Mouse (Mus musculus) embryonic facial prominence, embryonic 12.5 days (tissue): ENCODE data around the gene Chac1. TPM values are rescaled to one million over a fixed set of nuclear protein-coding genes. Genes with fewer than 3 reads are reported as not detected.

Source experiments
- ATAC-seq: fragments of 200-750 bp; cut with Nextera tagmentation; 2 replicates; pipeline ENCODE4 v1.8.0; 2017; ENCODE audit not compliant: insufficient number of reproducible peaks, insufficient read depth, low FRiP score, low TSS enrichment
- H3K27ac ChIP-seq: fragments of 300-500 bp; sonication (generic); 2 replicates; pipeline ENCODE4 v1.5.1; 2016; ENCODE audit warnings: mild to moderate bottlenecking
- H3K27me3 ChIP-seq: fragments of 300-500 bp; sonication (generic); 2 replicates; pipeline ENCODE4 v1.6.1; 2016; ENCODE audit warnings: mild to moderate bottlenecking, moderate library complexity
- H3K36me3 ChIP-seq: fragments of 300-500 bp; sonication (generic); 2 replicates; pipeline ENCODE4 v1.6.1; 2016; ENCODE audit warnings: mild to moderate bottlenecking
- H3K4me1 ChIP-seq: fragments of 300-500 bp; sonication (generic); 2 replicates; pipeline ENCODE4 v1.6.1; 2016
- H3K4me2 ChIP-seq: fragments of 300-500 bp; sonication (generic); replicated peaks from 2 replicates; pipeline ENCODE4 v1.6.1; 2016; ENCODE audit warnings: mild to moderate bottlenecking, moderate library complexity
- H3K4me3 ChIP-seq: fragments of 300-500 bp; sonication (generic); 2 replicates; pipeline ENCODE4 v1.5.1; 2016; ENCODE audit warnings: mild to moderate bottlenecking
- H3K9ac ChIP-seq: fragments of 300-500 bp; sonication (generic); 2 replicates; pipeline ENCODE4 v1.6.1; 2016; ENCODE audit warnings: mild to moderate bottlenecking, moderate library complexity
- H3K9me3 ChIP-seq: fragments of 300-500 bp; sonication (generic); 2 replicates; pipeline ENCODE4 v1.6.1; 2016; ENCODE audit warnings: mild to moderate bottlenecking, moderate library complexity
- WGBS: fragments of 180-500 bp; shearing (Covaris S2); methylation state at CpG from one replicate; pipeline ENCODE4 v1.1.7; 2016; 5-methylcytosine and 5-hydroxymethylcytosine counted together
- polyA plus RNA-seq: library from polyadenylated mRNA; unstranded; fragments of >200 nt; fragmentation: Nextera tagmentation; extraction: Ambion mirVana; gene quantifications from 2 replicates; pipeline ENCODE4 v1.2.1, GENCODE M21; 2016

Chac1 gene
- polyA plus RNA-seq, 1 experiment from 2014 or later: 0.79 TPM

GRCm38 (mm10) chr2:119355089-119355488, 4.1 kb downstream of the Chac1 start:
- H3K27me3 ChIP-seq: peaks cover 23% of the 10 kb centered on the region
- peaks cover 4% of the 10 kb centered on the region; the same call in 1 of the 2 replicates for H3K4me1 ChIP-seq
- no peaks in the 10 kb centered on the region for H3K36me3 ChIP-seq
- H3K4me2 ChIP-seq: no peak overlapping the region
- 91% methylated on average over 3 of the region's 3 CpGs for WGBS
- no peak overlapping the region for H3K4me3 ChIP-seq
- H3K9ac ChIP-seq: no peak overlapping the region
- no peak overlapping the region for H3K27ac ChIP-seq
- no peak for ATAC-seq
- H3K9me3 ChIP-seq: no peaks in the 10 kb centered on the region

DNA sequence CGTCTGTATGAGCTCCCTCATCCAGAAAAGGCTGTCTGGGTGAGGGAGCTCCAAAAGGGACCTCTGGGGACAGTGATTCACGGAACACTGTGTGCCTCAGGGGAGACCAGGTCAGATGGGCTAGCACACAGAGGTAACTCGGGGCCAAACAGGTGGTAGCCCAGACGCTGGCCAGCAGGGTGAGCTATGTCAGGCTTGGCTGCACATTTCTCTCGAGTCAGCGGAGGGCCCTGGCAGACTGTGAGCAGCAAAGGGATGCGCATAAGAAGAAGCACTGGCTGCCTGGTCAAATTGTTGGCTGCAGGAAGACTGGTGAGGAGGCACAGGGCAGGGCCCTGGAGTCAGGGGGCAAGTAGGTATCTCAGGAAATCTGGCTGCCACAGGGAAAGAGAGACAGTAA, 4.6 kb downstream of the Chac1 start:
- WGBS: 28% methylated on average over 7 of the region's 7 CpGs
- Histone ChIP-seq H3K4me1 (peaks cover 4% of the 10 kb centered on the region; the same call in 1 of the 2 replicates), H3K36me3 (no peaks in the 10 kb centered on the region), H3K27ac (no peak overlapping the region), H3K4me3 (no peak overlapping the region), H3K9me3 (no peaks in the 10 kb centered on the region), H3K9ac (no peak overlapping the region), H3K27me3 (peaks cover 17% of the 10 kb centered on the region), H3K4me2 (no peak overlapping the region)
- no peak for ATAC-seq

DNA sequence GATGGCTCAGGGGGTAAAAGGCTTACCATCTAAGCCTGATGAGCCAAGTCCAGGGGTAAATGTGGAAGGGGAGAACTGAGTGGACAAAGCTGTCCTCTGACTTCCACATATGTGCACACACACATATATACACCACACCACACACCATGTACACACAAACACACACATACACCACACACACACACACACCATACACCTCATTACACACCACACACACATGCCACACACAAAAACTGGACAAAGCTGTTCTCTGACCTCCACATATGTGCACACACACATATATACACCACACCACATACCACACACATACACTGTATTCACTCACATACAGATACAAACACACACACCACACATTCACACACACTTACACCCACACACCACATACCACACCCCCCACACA, 5.3 kb downstream of the Chac1 start:
- ATAC-seq: no peak
- no peak overlapping the region for H3K4me2 ChIP-seq
- peaks cover 2% of the 10 kb centered on the region; the same call in 1 of the 2 replicates for H3K4me1 ChIP-seq
- H3K4me3 ChIP-seq: no peak overlapping the region
- H3K27me3 ChIP-seq: peaks cover 11% of the 10 kb centered on the region
- H3K36me3 ChIP-seq: no peaks in the 10 kb centered on the region
- no peaks in the 10 kb centered on the region for H3K9me3 ChIP-seq
- no peak overlapping the region for H3K27ac ChIP-seq
- H3K9ac ChIP-seq: no peak overlapping the region

- Histone ChIP-seq H3K36me3 (no peaks in the 10 kb centered on the region), H3K9me3 (peaks cover 2% of the 10 kb centered on the region; the same call in 1 of the 2 replicates), H3K4me3 (no peak overlapping the region), H3K27ac (no peak overlapping the region), H3K4me2 (no peak overlapping the region), H3K9ac (no peak overlapping the region), H3K27me3 (peaks cover 6% of the 10 kb centered on the region), H3K4me1 (no peaks in the 10 kb centered on the region)
- no peak for ATAC-seq
- 93% methylated on average over 5 of the region's 5 CpGs for WGBS
These were observed 5.8 kb downstream of the Chac1 start for GRCm38 (mm10) chr2:119356805-119357204.

DNA sequence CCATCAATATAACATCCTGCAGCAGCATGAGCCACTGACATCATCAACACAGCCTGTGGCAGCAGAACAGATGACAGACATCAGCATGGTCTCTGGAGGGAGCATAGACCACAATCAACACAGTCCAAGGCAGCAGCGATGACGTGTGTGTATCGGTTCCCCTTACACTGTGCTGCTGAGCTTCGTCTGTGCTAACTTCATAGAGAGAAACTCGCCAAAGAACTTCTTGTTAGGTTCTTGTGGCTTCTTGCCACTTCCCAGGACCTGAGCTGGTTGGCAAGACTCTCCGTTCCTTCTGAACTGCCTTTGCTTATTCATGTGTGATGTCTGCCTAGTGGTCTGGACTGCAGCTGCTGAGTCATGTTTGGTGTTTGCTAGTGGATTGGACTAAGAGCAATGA, 7.2 kb downstream of the Chac1 start:
- Histone ChIP-seq H3K4me1 (no peaks in the 10 kb centered on the region), H3K4me2 (no peak overlapping the region), H3K36me3 (no peaks in the 10 kb centered on the region), H3K27me3 (no peaks in the 10 kb centered on the region), H3K9me3 (peaks cover 4% of the 10 kb centered on the region; the same call in 1 of the 2 replicates), H3K27ac (no peak overlapping the region), H3K9ac (no peak overlapping the region), H3K4me3 (no peak overlapping the region)
- WGBS: 86% methylated on average over 6 of the region's 6 CpGs
- no peak for ATAC-seq

DNA sequence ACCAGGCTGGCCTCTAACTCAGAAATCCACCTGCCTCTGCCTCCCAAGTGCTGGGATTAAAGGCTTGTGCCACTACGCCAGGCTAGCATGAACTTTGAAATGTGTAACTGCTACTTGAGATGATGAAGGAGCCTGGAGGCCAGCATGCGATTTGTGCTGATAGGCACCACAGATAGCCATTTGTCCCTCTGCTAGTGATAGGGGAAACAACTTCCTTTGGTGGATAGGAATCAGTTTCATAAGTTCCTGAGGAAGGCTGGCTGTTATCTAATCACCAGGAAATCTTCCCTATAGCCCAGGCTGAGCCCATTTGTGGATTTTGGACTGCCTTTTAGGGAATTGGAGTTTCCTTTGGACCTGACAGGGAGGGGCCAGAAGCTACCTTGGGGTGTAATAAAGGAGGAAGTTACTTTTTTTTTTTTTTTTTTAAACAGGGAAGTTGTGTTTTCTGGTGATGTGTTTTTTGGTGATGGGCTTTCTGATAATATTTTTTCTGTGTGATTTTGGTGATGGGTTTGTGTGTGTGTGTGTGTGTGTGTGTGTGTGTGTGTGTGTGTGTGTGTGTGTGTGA, 8.8 kb downstream of the Chac1 start:
- H3K27me3 ChIP-seq: no peaks in the 10 kb centered on the region
- H3K4me2 ChIP-seq: no peak overlapping the region
- no peak overlapping the region for H3K4me3 ChIP-seq
- 89% methylated on average over 2 of the region's 2 CpGs for WGBS
- ATAC-seq: no peak
- H3K36me3 ChIP-seq: no peaks in the 10 kb centered on the region
- no peaks in the 10 kb centered on the region for H3K4me1 ChIP-seq
- no peak overlapping the region for H3K9ac ChIP-seq
- H3K27ac ChIP-seq: no peak overlapping the region
- H3K9me3 ChIP-seq: peaks cover 4% of the 10 kb centered on the region; the same call in 1 of the 2 replicates

DNA sequence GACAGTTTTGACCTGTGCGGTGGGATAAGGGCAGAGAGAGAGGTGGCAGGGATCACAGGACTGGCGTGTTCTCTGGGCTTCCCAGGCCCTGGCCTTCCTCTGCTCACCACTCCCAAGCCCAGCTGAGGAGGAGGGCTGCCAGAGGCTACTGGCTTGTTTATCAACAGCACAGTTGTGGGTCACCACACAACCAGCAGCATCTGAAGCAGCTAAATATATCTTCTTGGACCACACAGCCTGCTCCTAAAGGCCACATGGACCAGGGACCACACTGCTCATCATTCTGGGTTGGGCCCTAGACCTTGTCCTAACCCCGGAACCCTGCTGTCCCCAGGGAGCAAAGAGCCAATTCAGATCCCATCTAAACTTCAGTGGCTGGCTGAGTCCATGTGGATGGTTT, 13.9 kb downstream of the Chac1 start:
- no peak overlapping the region for H3K4me3 ChIP-seq
- H3K9ac ChIP-seq: no peak overlapping the region
- H3K4me2 ChIP-seq: no peak overlapping the region
- ATAC-seq: no peak
- no peaks in the 10 kb centered on the region for H3K27me3 ChIP-seq
- H3K27ac ChIP-seq: no peak overlapping the region
- 92% methylated on average over 3 of the region's 3 CpGs for WGBS
- peaks cover 4% of the 10 kb centered on the region; the same call in 1 of the 2 replicates for H3K9me3 ChIP-seq
- H3K4me1 ChIP-seq: no peaks in the 10 kb centered on the region
- H3K36me3 ChIP-seq: peaks cover 7% of the 10 kb centered on the region

DNA sequence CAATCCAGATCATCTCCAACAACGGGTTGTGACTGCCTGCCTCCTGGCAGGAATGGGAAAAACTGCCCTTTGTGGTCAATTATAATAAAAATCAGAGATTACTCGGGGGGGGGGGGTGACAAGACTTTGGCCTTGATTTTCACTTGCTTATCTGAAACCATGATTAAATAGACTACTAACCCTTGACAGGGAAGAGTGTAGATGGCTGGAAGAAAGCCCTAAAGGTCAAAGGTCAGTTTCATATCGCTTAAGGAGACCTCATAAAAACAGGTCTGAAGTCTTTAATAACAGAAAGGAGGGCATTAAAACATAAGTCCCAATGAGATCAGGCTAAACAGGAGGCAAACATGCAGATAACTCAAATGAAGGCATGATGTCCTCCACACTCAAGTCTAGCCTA, 16.3 kb downstream of the Chac1 start:
- Histone ChIP-seq H3K36me3 (peaks cover 29% of the 10 kb centered on the region), H3K4me3 (no peak overlapping the region), H3K27ac (no peak overlapping the region), H3K9me3 (no peaks in the 10 kb centered on the region), H3K4me2 (no peak overlapping the region), H3K27me3 (no peaks in the 10 kb centered on the region), H3K9ac (no peak overlapping the region), H3K4me1 (no peaks in the 10 kb centered on the region)
- WGBS: 75% methylated on average over 3 of the region's 3 CpGs
- no peak for ATAC-seq

DNA sequence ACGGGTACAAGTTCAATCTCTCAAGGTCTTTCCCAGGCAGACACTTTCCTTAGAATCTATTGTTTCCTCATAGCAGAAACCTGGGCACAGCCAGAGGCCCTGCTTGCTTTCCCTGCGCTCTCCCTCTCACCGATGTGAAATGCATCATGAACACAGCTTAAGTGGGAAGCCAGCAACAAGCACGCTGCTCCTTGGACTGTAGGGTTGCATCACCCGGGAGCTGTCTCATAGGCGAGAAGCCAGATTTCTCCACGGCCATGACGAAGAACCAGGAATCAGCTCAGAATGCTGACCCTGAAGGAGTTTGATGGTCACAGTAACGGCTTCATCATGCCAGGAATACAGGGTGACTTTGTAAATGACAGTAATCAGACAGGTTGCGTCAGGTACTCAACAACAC, 19.1 kb downstream of the Chac1 start:
- Histone ChIP-seq H3K9me3 (no peaks in the 10 kb centered on the region), H3K27ac (no peak overlapping the region), H3K27me3 (no peaks in the 10 kb centered on the region), H3K4me2 (no peak overlapping the region), H3K9ac (no peak overlapping the region), H3K36me3 (peaks cover 51% of the 10 kb centered on the region), H3K4me1 (no peaks in the 10 kb centered on the region), H3K4me3 (no peak overlapping the region)
- WGBS: 98% methylated on average over 10 of the region's 10 CpGs
- ATAC-seq: no peak

- Histone ChIP-seq H3K9me3 (no peaks in the 10 kb centered on the region), H3K27me3 (no peaks in the 10 kb centered on the region)
- WGBS: 81% methylated on average over 9 of the region's 9 CpGs
These were observed 26.3 kb downstream of the Chac1 start for GRCm38 (mm10) chr2:119377286-119377685.

DNA sequence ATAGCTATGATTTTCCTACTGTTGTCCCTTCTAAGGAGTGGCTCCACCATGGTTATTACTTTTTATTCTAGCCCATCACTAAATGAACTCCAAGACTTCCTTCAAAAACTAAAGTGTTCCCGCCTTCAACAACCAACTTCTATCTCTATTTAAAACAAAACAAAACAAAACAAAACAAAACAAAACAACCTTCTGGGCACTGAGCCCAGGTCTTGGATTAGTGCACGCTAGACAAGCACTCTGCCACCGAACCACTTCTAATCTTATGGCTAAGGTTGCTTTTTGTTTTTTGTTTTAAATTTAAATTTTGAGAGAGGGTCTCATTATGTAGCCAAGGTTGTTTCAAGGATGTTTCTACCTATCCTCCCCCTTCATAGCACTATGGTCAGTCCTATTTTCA, 26.8 kb downstream of the Chac1 start:
- Histone ChIP-seq H3K9me3 (no peaks in the 10 kb centered on the region), H3K4me2 (no peak overlapping the region), H3K4me1 (no peaks in the 10 kb centered on the region), H3K27ac (no peak overlapping the region), H3K9ac (no peak overlapping the region), H3K27me3 (no peaks in the 10 kb centered on the region), H3K4me3 (no peak overlapping the region), H3K36me3 (peaks cover 91% of the 10 kb centered on the region)
- no peak for ATAC-seq
- 91% methylated on average over 3 of the region's 3 CpGs for WGBS

More at GRCm38 (mm10) chr2:119377286-119377685, 26.3 kb downstream of the Chac1 start:
- Histone ChIP-seq H3K4me1 (no peaks in the 10 kb centered on the region), H3K36me3 (peaks cover 93% of the 10 kb centered on the region), H3K27ac (no peak overlapping the region), H3K4me3 (no peak overlapping the region), H3K9ac (no peak overlapping the region), H3K4me2 (no peak overlapping the region)
- no peak for ATAC-seq

- no peak overlapping the region for H3K4me2 ChIP-seq
- H3K4me1 ChIP-seq: no peaks in the 10 kb centered on the region
- no peaks in the 10 kb centered on the region for H3K9me3 ChIP-seq
- peaks cover 84% of the 10 kb centered on the region for H3K36me3 ChIP-seq
- no peak for ATAC-seq
- H3K4me3 ChIP-seq: no peak overlapping the region
- H3K27me3 ChIP-seq: no peaks in the 10 kb centered on the region
- WGBS: 81% methylated on average over 3 of the region's 3 CpGs
- no peak overlapping the region for H3K9ac ChIP-seq
- no peak overlapping the region for H3K27ac ChIP-seq
These were observed 28.4 kb downstream of the Chac1 start for GRCm38 (mm10) chr2:119379455-119379854.
